Mouse (Mus musculus) left cerebral cortex, postnatal 36 days (tissue): ENCODE data around the gene Ndel1. TPM values are rescaled to one million over a fixed set of nuclear protein-coding genes. Genes with fewer than 3 reads are reported as not detected.
"Not testable (repeated sequence)": the region's sequence is repeated elsewhere in the genome, so short reads cannot be mapped to it uniquely, and the experiment has no call there.

Experiments used
- DNase-seq, 2 experiments: peaks; one replicate each; pipeline ENCODE4 v3.0.0; 2021 to 2022; ENCODE audit warnings: low spot score in 2 of 2, mixed read lengths in 1 of 2
- intact Hi-C: fragments of 180-260 bp; cut with DNase I; formaldehyde crosslinking; loops from one replicate; pipeline ENCODE4 v1.15.1; 2025
- total RNA-seq, 2 experiments: library from RNA; stranded (reverse); gene quantifications; 2 replicates each; pipeline ENCODE4 v1.2.3; 2021

Ndel1 gene
- total RNA-seq, 2 experiments from 2014 or later, result 104 to 106 TPM

DNA sequence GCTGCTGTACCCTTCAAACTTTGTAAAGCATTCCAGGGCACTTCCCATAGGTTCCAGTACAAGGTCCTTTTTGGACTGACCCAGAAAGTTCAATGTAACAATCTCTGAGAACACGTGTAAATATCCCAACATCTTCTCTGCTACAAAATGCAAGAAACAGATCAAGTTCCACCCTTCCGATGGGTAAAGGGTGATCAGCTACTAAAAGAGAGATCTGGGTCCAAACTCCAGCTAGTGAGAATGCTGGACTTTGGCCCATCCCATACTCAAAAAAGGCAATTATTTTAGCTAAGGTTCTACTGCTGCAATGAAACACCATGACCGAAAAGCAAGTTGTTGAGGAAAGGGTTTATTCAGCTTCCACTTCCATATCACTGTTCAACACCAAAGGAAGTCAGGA, 17.0 kb downstream of the Ndel1 start:
- no peak for DNase-seq
- intact Hi-C loops, result no loop called here

DNA sequence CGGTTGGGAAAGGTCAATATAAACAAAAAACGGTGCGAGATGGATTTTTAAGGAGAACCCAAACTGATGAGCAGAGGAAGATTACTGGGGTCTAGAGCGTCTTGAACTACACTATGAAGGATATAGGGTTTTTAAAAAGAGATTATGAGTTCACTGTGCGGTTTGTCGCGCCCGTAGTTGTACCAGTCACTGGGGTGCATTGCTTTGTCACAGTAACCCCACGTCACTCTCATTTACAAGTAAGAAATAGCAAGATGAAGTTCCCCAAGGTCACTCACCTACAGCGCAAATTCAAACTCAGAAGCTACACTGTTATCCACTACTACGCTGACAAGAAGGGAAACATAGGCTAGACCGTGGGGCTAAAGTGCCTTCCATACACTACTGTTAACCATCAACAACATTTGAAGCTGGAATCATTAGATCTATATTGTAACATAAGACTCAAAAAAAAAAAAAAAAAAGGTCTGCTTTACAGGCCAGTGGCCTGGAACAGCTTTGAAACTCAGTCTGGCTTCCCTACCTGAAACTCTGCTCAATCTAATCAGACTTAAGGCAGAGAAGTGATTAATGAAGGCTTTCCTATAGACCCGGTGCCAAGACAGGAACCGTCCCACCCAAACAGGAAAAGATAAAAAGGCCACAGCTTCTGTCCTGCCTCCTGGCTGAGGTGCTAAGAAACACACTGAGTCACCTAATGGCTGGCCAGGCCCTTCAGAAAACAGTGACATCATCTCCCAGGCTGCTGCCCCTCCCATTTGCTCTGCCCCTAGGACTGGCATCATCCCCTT, 17.9 kb downstream of the Ndel1 start:
- intact Hi-C loops, result loop anchor here (2.0 kb wide), 1 partner anchor 47 kb away; the partner anchor contains the start of gene Rpl26
- DNase-seq, result no peak

DNA sequence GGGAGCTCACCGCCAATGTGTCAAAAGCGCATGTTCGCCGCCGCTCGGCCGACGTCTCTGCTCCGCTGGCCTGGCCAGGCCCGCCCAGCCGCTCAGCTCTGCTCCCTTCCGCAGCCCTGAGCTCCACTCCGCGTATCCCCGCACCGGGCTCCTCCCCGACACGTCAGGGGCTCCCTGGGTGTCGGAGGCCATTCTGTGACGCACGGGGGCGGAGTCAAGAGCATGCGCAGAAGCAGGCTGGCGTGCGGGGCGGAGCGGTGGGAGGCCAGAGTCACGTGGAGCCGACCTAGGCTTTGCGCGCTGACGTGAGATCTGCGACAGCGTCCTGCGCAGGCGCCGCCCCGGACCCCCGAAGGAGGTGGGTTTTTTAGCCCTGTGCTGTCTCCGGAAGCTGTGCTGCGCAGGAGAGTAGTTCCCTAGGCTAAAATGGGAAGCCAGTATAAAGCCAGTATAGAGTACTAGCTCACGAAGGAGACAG, 18.7 kb downstream of the Ndel1 start:
- intact Hi-C loops, result loop anchor here (2.0 kb wide), 1 partner anchor 48 kb away; the partner anchor contains the start of gene Rpl26
- peak; percentile 100 for DNase-seq

DNA sequence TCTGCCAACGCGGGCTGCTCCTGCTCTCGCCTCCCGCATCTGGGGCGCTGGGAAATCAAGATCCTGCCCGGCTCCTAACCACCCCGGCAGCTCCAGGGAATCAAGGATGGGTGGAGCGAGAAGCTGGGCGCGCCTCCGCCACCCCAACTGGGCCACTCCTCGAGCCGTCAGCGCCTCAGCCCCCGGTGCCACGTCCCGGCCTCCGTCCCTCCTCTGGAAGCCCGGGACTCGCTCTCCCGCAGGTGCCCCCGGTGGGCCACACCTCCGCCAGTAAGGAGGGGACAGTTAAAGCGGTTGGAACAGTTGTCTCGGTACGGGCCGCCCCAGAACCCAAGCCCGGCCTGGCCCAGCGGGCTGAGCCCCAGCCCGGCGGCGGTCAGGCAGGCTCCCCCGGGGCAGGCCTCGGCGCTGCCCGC, 19.2 kb downstream of the Ndel1 start:
- intact Hi-C loops, result loop anchor here (2.0 kb wide), 1 partner anchor 48 kb away; the partner anchor contains the start of gene Rpl26
- peak in 1 of 2 experiments; percentile 71 for DNase-seq

DNA sequence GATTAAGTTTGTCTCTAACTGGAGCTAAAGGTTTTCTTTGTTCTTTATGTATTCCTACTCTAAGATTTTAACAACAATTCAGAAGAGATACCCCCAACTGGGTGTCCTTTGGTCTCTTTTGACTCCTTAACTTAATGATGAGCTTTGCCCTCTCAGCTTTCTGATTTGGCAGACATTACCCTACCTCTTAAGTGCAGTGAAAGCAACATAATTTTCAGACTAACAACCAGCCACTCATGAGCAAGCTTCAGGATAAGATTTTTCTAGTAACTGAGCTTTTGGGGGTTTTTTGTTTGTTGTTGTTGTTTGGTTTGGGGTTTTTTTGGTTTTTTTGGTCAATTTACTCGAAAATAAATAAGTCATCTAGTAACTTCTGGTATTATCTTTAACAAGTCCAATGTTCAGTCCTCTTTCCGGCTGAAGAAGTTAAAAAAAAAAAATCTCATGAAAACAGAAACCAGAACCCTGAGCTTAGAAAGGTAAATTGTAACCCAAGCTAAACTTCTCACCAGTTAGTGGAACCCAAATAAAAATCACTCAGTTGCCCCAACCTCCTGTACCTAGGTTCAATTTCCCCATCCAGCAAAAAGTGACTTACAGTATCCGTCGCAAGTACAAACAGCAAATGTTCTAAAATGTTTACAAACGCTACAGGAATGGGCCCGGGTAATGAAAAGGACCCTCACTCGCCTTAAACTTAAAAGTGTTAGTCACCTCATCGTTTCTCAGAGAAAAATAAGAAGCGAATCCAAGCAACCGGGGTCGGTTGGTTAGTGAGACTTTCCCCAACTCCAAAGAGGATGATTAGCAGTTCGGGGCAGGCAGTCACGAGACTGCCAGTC, 19.8 kb downstream of the Ndel1 start:
- intact Hi-C loops, result loop anchor here (2.0 kb wide), 1 partner anchor 49 kb away; the partner anchor contains the start of gene Rpl26
- no peak for DNase-seq

DNA sequence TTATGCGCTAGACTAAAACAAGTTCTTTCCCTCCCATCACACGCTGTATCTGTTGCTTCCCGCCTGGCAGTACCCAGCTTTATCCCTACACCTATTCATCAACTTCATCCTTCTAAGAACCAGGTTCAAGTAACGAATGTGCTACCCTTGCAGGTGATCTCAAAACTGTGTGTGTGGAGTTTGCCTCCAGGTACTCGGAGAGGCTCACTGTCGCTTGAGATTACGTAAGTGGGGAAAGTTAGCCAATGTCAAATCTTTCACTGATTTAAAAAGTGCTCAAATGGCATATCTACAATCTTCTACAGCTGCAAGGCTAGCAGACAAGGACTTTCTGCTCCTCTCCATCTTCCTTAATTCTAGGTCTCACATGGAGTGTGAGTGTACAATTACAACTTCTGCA, 20.8 kb downstream of the Ndel1 start:
- intact Hi-C loops, result no loop called here
- no peak for DNase-seq

DNA sequence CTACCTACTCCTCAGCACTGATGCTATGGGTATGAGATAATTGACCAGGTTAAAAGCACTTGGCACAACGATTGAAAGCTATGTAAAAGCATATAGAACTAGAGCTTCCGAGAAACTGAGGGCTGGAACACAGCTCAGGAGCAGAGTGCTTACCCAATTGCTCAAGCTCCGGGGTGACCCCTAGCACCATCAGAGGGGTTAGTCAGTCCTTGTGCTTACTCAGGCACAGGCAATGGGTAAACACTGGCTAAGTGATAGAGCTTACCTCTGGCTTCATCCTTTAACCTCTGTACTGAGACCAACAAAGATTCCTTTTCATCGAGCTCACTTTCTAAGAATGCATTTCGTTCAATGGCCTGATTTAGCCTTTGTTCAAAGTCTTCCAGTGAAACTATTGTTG, 32.1 kb downstream of the Ndel1 start:
- intact Hi-C loops, result no loop called here
- no peak for DNase-seq

DNA sequence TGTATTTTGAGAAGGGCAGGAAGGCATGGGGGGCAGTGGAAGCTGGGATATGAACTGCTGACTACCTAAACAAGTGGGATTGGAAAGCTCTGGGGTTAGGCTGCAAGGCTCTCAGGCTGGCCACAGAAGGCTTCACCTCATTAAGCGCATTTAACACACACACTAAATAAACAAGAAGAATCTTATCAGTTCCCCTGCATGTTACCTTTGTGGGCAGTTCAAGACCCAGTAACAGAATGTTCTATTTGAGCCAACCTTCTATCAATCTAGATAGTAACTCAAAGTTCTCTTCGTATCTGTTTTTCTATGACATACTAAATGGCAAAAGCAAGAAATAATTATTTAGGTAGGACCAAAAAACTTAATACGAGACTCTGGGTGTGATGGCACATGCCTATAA, 36.6 kb downstream of the Ndel1 start:
- DNase-seq, result no peak
- intact Hi-C loops, result no loop called here

DNA sequence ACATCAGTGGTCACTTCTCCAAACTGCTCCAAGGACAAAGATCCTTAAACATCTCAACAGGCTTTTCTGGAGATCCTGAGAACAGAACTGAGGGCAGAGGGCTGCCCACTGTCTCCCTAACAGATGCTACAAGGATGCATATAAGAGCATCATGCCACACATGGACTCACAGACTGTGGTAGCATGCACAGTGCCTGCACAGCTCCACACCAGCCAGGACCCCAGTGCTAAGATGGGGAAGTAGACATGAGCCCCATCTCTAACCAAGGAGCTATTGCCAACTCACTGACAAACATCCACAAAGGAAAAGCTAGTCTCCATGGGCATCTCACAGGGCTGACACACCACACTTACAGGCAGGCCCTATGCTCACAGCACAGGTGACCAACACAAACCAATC, 38.1 kb downstream of the Ndel1 start:
- intact Hi-C loops, result no loop called here
- no peak for DNase-seq

DNA sequence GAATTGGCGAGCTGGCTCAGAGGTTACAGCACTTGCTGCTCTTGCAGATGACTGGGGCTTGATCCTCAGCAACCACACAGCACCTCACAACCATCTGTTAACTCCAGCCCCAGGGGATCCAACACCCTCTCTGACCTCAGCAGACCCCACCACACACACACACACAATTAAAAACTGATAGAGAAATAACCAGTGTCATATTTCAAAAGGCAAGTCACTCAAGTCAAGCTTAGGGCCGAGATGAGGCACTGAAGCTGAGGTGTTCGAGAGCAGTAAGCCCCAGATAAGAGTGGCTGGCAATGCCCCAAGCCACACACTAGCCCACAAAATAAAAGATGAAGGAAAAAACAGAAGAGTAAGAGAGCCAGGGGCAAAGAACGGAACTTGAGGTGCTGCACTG, 38.9 kb downstream of the Ndel1 start:
- intact Hi-C loops, result no loop called here
- DNase-seq, result no peak

DNA sequence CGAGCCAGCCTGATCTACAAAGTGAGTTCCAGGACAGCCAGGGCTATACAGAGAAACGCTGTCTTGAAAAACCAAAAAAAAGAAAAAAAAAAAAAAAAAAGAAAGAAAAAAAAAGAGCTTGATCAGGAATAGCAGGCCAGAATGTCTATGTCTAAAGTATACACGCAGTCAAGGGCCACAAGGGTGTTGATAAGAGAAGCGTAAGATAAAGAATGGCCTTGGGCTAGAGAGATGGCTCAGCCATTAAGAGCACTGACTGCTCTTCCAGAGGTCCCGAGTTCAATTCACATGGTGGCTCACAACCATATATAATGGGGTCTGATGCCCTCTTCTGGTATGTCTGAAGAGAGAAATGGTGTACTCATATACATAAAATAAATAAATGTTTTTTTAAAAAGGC, 40.1 kb downstream of the Ndel1 start:
- intact Hi-C loops, DNase-seq: not testable (repeated sequence)

DNA sequence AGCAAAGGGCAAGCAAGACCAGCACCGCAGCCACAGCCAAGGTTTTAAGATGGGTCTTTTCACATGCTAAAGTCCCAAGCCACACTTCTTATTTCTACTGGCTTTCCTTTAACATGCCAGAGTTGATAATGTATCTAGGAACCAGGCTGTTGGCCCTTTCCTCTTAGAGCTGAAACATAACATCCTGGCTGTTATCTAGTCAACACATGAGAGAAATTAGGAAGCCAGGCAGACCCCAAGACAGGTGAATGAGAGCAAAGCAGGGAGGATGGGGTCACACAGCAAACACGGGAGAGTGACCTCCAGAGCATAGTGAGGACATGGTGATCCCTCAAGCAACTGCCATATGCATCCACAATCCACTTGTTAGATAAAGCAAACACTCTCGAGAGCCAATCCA, 44.9 kb downstream of the Ndel1 start:
- intact Hi-C loops, result no loop called here
- DNase-seq, result no peak

DNA sequence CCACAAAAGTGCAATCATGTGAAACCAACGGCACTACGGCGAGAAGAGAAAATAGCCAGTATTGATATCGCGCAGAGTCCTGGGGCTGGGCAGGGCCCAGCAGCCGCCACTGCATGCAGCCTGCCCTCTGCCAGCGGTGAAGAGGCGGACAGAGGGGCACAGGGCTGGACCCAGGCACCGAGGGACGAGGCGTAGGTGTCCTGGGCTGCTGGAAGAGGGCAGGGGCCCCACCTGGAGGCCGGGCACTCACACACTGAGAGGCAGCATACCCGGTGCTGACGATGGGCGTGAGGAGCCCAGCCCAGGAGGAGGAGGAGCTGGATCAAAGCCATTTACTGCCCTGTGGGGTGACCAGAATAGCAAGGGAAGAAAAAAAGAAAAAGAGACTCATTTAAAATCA, 49.3 kb downstream of the Ndel1 start:
- DNase-seq, result no peak
- intact Hi-C loops, result no loop called here

DNA sequence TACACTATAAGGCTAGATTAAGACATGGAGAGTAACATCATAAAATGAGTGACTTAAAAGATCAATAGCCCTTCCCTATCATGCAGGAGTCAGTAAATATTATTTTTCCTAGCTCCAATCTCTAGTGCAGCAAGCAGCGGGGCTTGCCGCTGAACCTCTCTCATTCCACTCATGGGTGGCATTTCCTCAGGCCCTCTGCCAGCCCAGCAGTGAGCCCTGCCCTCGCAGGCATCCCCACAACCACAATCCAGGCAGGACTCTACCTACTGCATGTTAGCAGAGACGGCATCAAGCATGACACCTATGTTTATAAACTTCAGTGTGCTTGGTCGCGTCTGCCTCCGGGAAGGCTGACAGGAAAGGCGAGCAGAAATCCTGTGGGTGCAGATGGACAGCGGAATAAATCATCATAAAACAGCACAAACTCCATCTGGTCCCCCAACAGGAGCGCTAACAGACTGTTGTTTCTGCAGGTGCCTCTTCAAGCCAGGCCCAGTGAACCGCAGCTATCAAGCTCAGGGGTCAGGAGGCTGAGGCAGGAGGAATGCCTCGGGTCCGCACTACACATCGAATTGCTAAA, 52.3 kb downstream of the Ndel1 start:
- intact Hi-C loops, result no loop called here
- DNase-seq, result no peak

DNA sequence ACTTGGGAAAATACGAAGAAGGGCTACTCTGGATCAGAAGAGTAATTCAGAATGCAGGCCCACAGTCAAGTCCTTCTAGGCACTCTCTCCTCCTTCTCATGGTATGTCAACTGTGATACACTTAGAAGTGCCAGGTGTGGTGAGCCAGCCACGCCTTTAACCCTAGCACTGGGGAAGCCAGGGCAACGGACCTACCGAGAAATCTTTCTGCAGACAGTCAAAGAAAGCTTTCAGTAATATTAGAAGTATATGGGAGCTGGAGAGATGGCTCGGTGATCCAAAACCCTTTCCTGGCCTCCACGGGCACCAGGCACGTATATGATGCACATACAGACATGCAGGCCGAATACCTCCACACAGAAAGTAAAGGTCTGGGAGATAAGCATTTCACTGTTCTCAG, 53.2 kb downstream of the Ndel1 start:
- DNase-seq, result no peak
- intact Hi-C loops, result no loop called here

DNA sequence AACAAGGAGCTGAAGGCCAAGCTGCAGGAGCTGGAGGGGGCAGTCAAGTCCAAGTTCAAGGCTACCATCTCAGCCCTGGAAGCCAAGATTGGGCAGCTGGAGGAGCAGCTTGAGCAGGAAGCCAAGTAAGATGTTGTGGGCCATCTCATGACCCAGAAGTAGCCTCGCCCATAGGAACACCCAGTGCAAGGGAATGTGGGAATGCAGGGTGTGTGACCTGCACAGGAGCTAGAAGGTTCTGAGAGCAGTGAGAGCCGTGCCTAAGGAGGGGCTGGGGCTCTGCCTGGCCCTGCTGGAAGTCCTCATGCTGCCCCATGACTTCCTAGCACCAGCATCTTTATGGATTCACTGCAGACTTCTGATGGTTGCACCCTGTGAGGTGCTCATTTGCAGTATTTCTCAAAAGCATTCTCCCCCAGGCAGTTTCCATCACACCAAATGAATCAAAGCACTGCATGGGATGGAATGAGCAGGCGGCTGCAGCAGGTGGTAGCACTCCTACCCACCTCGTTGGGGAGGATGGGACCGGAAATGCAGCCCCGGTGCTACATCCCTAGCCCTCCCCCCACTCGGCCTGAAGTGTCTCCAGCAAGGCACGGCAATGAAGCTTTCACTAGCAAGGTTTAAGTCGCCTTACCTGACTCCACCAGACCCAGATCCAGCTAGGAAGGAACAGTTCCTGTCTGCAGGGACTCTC, 59.6 kb downstream of the Ndel1 start:
- no peak for DNase-seq
- intact Hi-C loops, result no loop called here

DNA sequence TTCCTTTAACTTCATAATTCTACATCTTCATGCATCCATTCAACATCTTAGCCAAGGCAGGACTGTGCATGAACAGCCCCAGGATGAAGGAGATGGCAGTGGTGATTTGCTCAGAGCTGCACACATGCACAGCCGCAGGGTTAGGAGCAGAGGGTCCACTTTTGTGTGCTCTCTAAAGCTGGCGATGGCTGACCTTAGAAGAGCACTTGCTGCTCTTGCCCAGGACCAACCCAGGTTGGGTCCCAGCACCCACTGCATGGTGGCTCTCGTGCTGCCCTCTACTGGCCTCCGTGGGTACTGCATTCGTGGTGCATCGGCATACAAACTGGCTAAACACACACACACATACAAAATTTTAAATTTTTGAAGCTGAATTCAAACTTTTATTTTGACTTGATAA, 63.9 kb downstream of the Ndel1 start:
- intact Hi-C loops, result loop anchor here (10.0 kb wide), 2 partner anchors 243 to 323 kb away; no protein-coding TSS in a partner anchor
- peak; percentile 52 to 67 for DNase-seq

DNA sequence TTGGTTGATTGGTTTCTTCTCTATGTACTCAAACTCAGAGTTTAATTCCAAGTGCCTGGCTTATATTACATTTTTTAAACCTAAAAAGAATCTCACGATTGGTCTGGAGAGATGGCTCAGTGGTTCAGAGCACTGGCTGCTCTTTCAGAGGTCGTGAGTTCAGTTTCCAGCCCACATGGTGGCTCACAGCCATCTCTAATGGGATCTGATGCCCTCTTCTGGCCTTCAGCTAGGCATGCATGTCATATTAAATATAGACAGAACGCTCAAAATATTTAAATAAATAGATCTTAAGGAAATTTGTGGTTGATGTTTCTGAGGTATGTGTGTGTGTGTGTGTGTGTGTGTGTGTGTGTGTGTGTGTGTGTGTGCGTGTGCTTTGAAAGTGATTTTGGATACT, 66.5 kb downstream of the Ndel1 start:
- intact Hi-C loops, result loop anchor here (10.0 kb wide), 2 partner anchors 240 to 320 kb away; no protein-coding TSS in a partner anchor
- DNase-seq, result no peak

DNA sequence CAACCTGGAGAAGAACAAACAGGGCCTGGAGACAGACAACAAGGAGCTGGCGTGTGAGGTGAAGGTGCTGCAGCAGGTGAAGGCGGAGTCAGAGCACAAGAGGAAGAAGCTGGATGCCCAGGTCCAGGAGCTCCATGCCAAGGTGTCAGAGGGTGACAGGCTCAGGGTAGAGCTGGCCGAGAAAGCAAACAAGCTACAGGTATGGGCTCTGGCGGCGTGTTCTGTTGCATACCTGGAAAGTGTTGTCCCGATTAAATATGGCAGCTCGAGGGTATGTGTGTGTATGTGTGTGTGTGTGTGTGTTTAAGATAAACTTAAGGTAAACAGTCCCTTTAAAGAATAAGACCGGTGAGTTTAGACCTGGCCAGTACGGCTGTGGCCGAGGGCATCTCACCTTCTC, 73.4 kb downstream of the Ndel1 start:
- intact Hi-C loops, result no loop called here
- no peak for DNase-seq

DNA sequence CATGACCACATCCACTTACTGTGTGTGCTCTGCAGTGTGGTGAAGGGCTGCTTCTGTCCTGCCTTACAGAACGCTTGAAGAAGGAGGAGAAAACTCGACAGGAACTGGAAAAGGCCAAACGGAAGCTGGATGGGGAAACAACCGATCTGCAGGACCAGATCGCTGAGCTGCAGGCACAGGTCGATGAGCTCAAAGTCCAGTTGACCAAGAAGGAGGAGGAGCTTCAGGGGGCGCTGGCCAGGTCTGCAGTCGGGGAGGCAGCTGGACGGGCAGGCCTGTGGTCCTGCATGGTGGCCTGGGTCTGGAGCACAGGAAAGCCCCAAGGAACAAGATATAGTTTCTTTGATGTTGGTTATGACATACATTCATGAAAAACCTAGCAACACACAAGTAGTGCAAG, 79.9 kb downstream of the Ndel1 start:
- intact Hi-C loops, result no loop called here
- DNase-seq, result no peak
